Mouse (Mus musculus) small intestine, adult 2 months (tissue): ENCODE results near the gene Mpo. TPM values are rescaled to one million over a fixed set of nuclear protein-coding genes. Genes with fewer than 3 reads are reported as not detected.

ENCODE experiments used
- H3K27ac ChIP-seq: fragments of 200-500 bp; 2 replicates; pipeline ENCODE4 v1.5.1; 2012; ENCODE audit warnings: low read depth, low read length, control low read depth, inconsistent platforms; ENCODE audit not compliant: insufficient read depth
- H3K27me3 ChIP-seq: fragments of 200-500 bp; 2 replicates; pipeline ENCODE4 v1.6.1; 2012; ENCODE audit warnings: mild to moderate bottlenecking, moderate library complexity, low read length, inconsistent platforms; ENCODE audit not compliant: control insufficient read depth, insufficient read depth
- H3K36me3 ChIP-seq: fragments of 200-500 bp; 2 replicates; pipeline ENCODE4 v1.6.1; 2012; ENCODE audit warnings: mild to moderate bottlenecking, low read length, control low read depth, inconsistent platforms; ENCODE audit not compliant: control insufficient read depth, insufficient read depth
- H3K4me1 ChIP-seq: fragments of 200-500 bp; 2 replicates; pipeline ENCODE4 v1.6.1; 2012; ENCODE audit warnings: low read length, inconsistent platforms, mixed read lengths; ENCODE audit not compliant: control insufficient read depth, insufficient read depth, insufficient read length
- H3K4me3 ChIP-seq: fragments of 200-500 bp; 2 replicates; pipeline ENCODE4 v1.5.1; 2012; ENCODE audit warnings: low read depth, mild to moderate bottlenecking, control low read depth, inconsistent platforms, low read length, moderate library complexity
- CTCF ChIP-seq: fragments of 200-500 bp; IDR thresholded peaks from 2 replicates; pipeline ENCODE4 v1.5.1; 2012; ENCODE audit warnings: low read depth, mild to moderate bottlenecking, control low read depth, inconsistent platforms, low read length, moderate library complexity, mixed read lengths; ENCODE audit not compliant: insufficient replicate concordance, insufficient read length; ENCODE audit errors: extremely low read depth
- POLR2A ChIP-seq: fragments of 200-500 bp; IDR thresholded peaks from 2 replicates; pipeline ENCODE4 v1.6.1; 2012; ENCODE audit warnings: low read depth, mild to moderate bottlenecking, control low read depth, inconsistent platforms, low read length, moderate library complexity
- WGBS: fragments of 180-500 bp; shearing (Covaris S2); methylation state at CpG from one replicate; pipeline ENCODE4 v1.1.7; 2018; 5-methylcytosine and 5-hydroxymethylcytosine counted together
- polyA plus RNA-seq: library from polyadenylated mRNA; depleted of rRNA; stranded (reverse); fragments of >200 nt; gene quantifications from 2 replicates; pipeline ENCODE4 v1.2.3, GENCODE M21; 2012; rRNA removed

The Mpo gene
- polyA plus RNA-seq, 1 experiment, result 0.08 TPM

GRCm38 (mm10) chr11:87852690-87853596 lies 59.6 kb downstream of the Mpo start, which contains the start of gene Mks1:
Mks1 (plus strand) TSS chr11:87853215.
- 3% methylated on average over 40 of the region's 40 CpGs for WGBS
- H3K27ac ChIP-seq, result no peak within 1 kb of the TSS
- peaks cover 8% of the 10 kb centered on the region; the same call in 1 of the 2 replicates for H3K36me3 ChIP-seq

GRCm38 (mm10) chr11:87853597-87853954 lies 60.2 kb downstream of the Mpo start:
- WGBS, result 25% methylated on average over 8 of the region's 8 CpGs

More at GRCm38 (mm10) chr11:87852690-87853596, 59.6 kb downstream of the Mpo start, which contains the start of gene Mks1:
- peaks cover 7% of the 10 kb centered on the region; the same call in 1 of the 2 replicates for H3K4me1 ChIP-seq
- H3K27me3 ChIP-seq, result no peaks in the 10 kb centered on the region
- TF ChIP-seq CTCF (no peak), POLR2A (peak; percentile 77)
- H3K4me3 ChIP-seq, result peak within 1 kb of the TSS; percentile 88

More at GRCm38 (mm10) chr11:87853597-87853954, 60.2 kb downstream of the Mpo start:
- Histone ChIP-seq H3K36me3 (peaks cover 10% of the 10 kb centered on the region; the same call in 1 of the 2 replicates), H3K27ac (no peak overlapping the region), H3K4me1 (peaks cover 7% of the 10 kb centered on the region; the same call in 1 of the 2 replicates), H3K4me3 (peak overlapping the region; percentile 88), H3K27me3 (no peaks in the 10 kb centered on the region)
- TF ChIP-seq POLR2A (no peak), CTCF (no peak)

Other genes starting within 250 kb of the Mpo start
- gene Gm11492, start 226.9 kb upstream of the Mpo start, polyA plus RNA-seq, result not detected in 2 replicates
- gene Sept4, start 224.7 kb upstream of the Mpo start, polyA plus RNA-seq, result 11.3 and 19.8 TPM in 2 replicates
- 28.3 and 60.0 TPM in 2 replicates for gene Mtmr4, start 201.4 kb upstream of the Mpo start, polyA plus RNA-seq
- gene Hsf5, start 176.4 kb upstream of the Mpo start, polyA plus RNA-seq, result 0.13 and 0.34 TPM in 2 replicates
- gene Rnf43, start 130.9 kb upstream of the Mpo start, polyA plus RNA-seq, result 16.3 and 19.6 TPM in 2 replicates
- gene Supt4a, start 56.0 kb upstream of the Mpo start, polyA plus RNA-seq, result 21.5 and 43.3 TPM in 2 replicates
- gene Tspoap1, start 33.0 kb upstream of the Mpo start, polyA plus RNA-seq, result 0.89 and 1.3 TPM in 2 replicates
- 0.20 TPM in 1 of 2 replicates, not detected in the other for gene Lpo, start 34.7 kb downstream of the Mpo start, polyA plus RNA-seq
- gene Mks1, start 59.6 kb downstream of the Mpo start, polyA plus RNA-seq, result 2.4 and 5.0 TPM in 2 replicates
- 0.08 TPM in 1 of 2 replicates, not detected in the other for gene Epx, start 82.0 kb downstream of the Mpo start, polyA plus RNA-seq
- gene Olfr462, start 98.7 kb downstream of the Mpo start, polyA plus RNA-seq, result not detected in 2 replicates
- not detected in 2 replicates for gene Olfr463, start 103.8 kb downstream of the Mpo start, polyA plus RNA-seq
- gene Olfr464, start 127.4 kb downstream of the Mpo start, polyA plus RNA-seq, result not detected in 2 replicates
- 72.7 and 140 TPM in 2 replicates for gene Dynll2, start 194.0 kb downstream of the Mpo start, polyA plus RNA-seq